In the genomic region with DNA sequence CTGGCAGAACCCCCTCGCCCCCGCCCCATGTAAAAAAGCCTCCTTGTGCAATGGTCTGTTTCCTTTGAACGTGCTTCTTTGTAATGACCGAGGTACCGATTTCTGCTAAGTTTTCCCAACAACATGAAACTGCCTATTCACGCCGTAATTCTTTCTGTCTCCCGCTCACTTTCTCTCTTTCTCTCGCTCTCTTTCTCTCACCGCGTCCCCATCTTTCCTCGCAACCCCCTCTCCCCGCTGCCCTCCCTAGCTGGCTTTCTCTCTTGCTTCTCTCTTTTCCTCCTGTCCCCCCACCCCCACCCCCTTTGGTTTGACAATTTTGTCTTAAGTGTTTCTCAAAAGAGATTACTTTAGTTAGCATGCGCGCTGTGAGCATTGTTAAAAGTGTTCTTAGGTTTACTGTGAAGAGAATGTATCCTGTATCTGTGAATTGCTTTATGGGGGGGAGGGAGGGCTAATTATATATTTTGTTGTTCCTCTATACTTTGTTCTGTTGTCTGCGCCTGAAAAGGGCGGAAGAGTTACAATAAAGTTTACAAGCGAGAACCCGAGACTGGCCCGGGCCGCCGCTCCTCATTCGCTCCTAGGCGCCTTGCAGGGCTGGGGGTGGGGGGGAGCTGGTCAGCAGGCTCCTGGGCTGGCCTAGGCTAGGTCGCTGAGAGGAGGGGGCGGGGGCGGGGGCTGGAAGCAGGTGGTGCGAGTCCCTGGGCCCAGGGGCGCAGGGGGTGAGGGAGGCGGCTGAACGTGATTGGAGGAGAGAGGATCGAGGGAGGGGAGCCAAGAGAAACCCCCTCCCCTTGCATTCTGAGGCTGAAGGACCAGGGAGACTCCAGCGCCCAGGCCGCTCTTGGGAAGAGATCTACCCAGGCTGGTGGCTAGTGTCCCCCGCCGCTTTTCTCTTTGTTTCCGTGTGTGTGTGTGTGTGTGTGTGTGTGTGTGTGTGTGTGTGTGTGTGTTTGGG, we compare ENCODE assay signal across 8 mouse cellular contexts. TPM values are rescaled to one million over a fixed set of nuclear protein-coding genes. Genes with fewer than 3 reads are reported as not detected.
DNase-seq lines count a peak whose midpoint lies in the region; ATAC-seq and TF ChIP-seq lines count a peak whose summit lies in the region.

No protein-coding gene starts in this region.

- H3K4me1 ChIP-seq in lung, embryonic 14.5 days (ENCODE audit: insufficient read depth), result 0 out of 2 replicates have a peak, but pooled peaks cover 3% of the 10 kb centered on the region
- no peaks in the 10 kb centered on the region for H3K4me1 ChIP-seq in embryonic fibroblast, embryonic 13.5 days (ENCODE audit: control insufficient read depth, insufficient read depth, low read length)
- peaks cover 25% of the 10 kb centered on the region for H3K4me1 ChIP-seq in neural tube, embryonic 14.5 days (ENCODE audit: control insufficient read depth, insufficient read depth, low read length)

- WGBS in lung, embryonic 14.5 days, result 1% methylated on average over 37 of the region's 37 CpGs
- under 1% methylated on average over 35 of the region's 37 CpGs for WGBS in neural tube, embryonic 14.5 days

- H3K27me3 ChIP-seq in lung, embryonic 14.5 days (ENCODE audit: insufficient read depth, low read length), result peaks cover 89% of the 10 kb centered on the region
- H3K27me3 ChIP-seq in neural tube, embryonic 14.5 days (ENCODE audit: control insufficient read depth, insufficient read depth, low read length), result no peaks in the 10 kb centered on the region

- peak overlapping the region; percentile 56 for H3K9ac ChIP-seq in lung, embryonic 14.5 days
- H3K9ac ChIP-seq in neural tube, embryonic 14.5 days (replicated peaks; ENCODE audit: low read depth, low read length), result peak overlapping the region; percentile 100

- no peaks in the 10 kb centered on the region for H3K9me3 ChIP-seq in lung, embryonic 14.5 days (ENCODE audit: low read depth, low read length)
- H3K9me3 ChIP-seq in neural tube, embryonic 14.5 days (ENCODE audit: control insufficient read depth, low read length), result no peaks in the 10 kb centered on the region

- peak overlapping the region; percentile 48 for H3K4me3 ChIP-seq in lung, embryonic 14.5 days (ENCODE audit: low read depth, low read length)
- peak overlapping the region; percentile 49 for H3K4me3 ChIP-seq in embryonic fibroblast, embryonic 13.5 days (ENCODE audit: insufficient read depth, low read length)
- peak overlapping the region; percentile 95 for H3K4me3 ChIP-seq in neural tube, embryonic 14.5 days (ENCODE audit: low read depth, low read length)
- H3K4me3 ChIP-seq in layer of hippocampus, adult 2 months, result no peak overlapping the region

- ATAC-seq in lung, embryonic 14.5 days (ENCODE audit: insufficient read depth), result peak; percentile 77
- peak; percentile 84 for ATAC-seq in neural tube, embryonic 14.5 days (ENCODE audit: low read depth)

- peak overlapping the region; percentile 73 for H3K27ac ChIP-seq in lung, embryonic 14.5 days (ENCODE audit: low read depth)
- H3K27ac ChIP-seq in embryonic fibroblast, embryonic 13.5 days (ENCODE audit: insufficient read depth, low read length), result peak overlapping the region; percentile 94
- H3K27ac ChIP-seq in neural tube, embryonic 14.5 days (ENCODE audit: low read depth, low read length), result peak overlapping the region; percentile 100
- H3K27ac ChIP-seq in layer of hippocampus, adult 2 months, result no peak overlapping the region

- no peaks in the 10 kb centered on the region for H3K36me3 ChIP-seq in lung, embryonic 14.5 days (ENCODE audit: insufficient read depth)
- H3K36me3 ChIP-seq in neural tube, embryonic 14.5 days (ENCODE audit: control insufficient read depth, insufficient read depth, low read length), result peaks cover 6% of the 10 kb centered on the region; the same call in 1 of the 2 replicates

- TF ChIP-seq POLR2A in embryonic fibroblast, embryonic 13.5 days (IDR thresholded peaks at IDR 0.05; ENCODE audit: low read depth, low read length), result peak; percentile 53

- DNase-seq in lung, embryonic 14.5 days, result peak; percentile 69
- no peak for DNase-seq in lung, adult 18-20 months
- peak; percentile 85 to 92 for DNase-seq in kidney, postnatal 4 days
- DNase-seq in cerebellum, postnatal 10 days, result no peak
- no peak for DNase-seq in layer of hippocampus, postnatal 25 days (ENCODE audit: extremely low spot score in 1 of 2, low spot score in 1 of 2)
- DNase-seq in layer of hippocampus, adult 2 months (ENCODE audit: low spot score in 2 of 2), result no peak

- no peak for TF ChIP-seq CTCF in lung, embryonic 14.5 days (IDR thresholded peaks at IDR 0.05; ENCODE audit: low read depth)
- no peak for TF ChIP-seq CTCF in embryonic fibroblast, embryonic 13.5 days (IDR thresholded peaks at IDR 0.05; ENCODE audit: borderline replicate concordance, insufficient read depth, low read length)
- TF ChIP-seq CTCF in layer of hippocampus, adult 2 months (conservative IDR thresholded peaks at IDR 0.05), result no peak

- H3K4me2 ChIP-seq in lung, embryonic 14.5 days, result peak overlapping the region; percentile 86
- H3K4me2 ChIP-seq in neural tube, embryonic 14.5 days (ENCODE audit: low read depth, low read length), result peak overlapping the region; percentile 100

RNA-seq across cellular contexts. Expression of a gene that starts 1.4 kb away (rescaled TPM):
- polyA plus RNA-seq in lung, embryonic 14.5 days (2014; fragmentation: Nextera tagmentation; extraction: Ambion mirVana), result 2.1 and 3.5 TPM in 2 replicates
- polyA plus RNA-seq in embryonic fibroblast, embryonic 13.5 days (2011; ENCODE audit: insufficient read length, low read depth, missing spikeins), result 13.1 and 22.5 TPM in 2 replicates
- 120 and 133 TPM in 2 replicates for polyA plus RNA-seq in neural tube, embryonic 14.5 days (2014; fragmentation: Nextera tagmentation; extraction: Ambion mirVana)
- not detected for total RNA-seq in layer of hippocampus, postnatal 25 days (2021)
- total RNA-seq in layer of hippocampus, adult 2 months (2021), result not detected

RNA-seq across cellular contexts. Expression of a gene that starts 3.3 kb away (rescaled TPM):
- 0.99 and 1.4 TPM in 2 replicates for polyA plus RNA-seq in lung, embryonic 14.5 days (2014; fragmentation: Nextera tagmentation; extraction: Ambion mirVana)
- polyA plus RNA-seq in embryonic fibroblast, embryonic 13.5 days (2011; ENCODE audit: insufficient read length, low read depth, missing spikeins), result 11.7 and 20.1 TPM in 2 replicates
- polyA plus RNA-seq in neural tube, embryonic 14.5 days (2014; fragmentation: Nextera tagmentation; extraction: Ambion mirVana), result 78.6 and 120 TPM in 2 replicates
- total RNA-seq in layer of hippocampus, postnatal 25 days (2021), result not detected
- total RNA-seq in layer of hippocampus, adult 2 months (2021), result not detected

RNA-seq across cellular contexts. Expression of a gene that starts 7.2 kb away (rescaled TPM):
- polyA plus RNA-seq in lung, embryonic 14.5 days (2014; fragmentation: Nextera tagmentation; extraction: Ambion mirVana), result 19.7 and 24.4 TPM in 2 replicates
- 9.6 and 14.1 TPM in 2 replicates for polyA plus RNA-seq in embryonic fibroblast, embryonic 13.5 days (2011; ENCODE audit: insufficient read length, low read depth, missing spikeins)
- 138 and 141 TPM in 2 replicates for polyA plus RNA-seq in neural tube, embryonic 14.5 days (2014; fragmentation: Nextera tagmentation; extraction: Ambion mirVana)
- total RNA-seq in layer of hippocampus, postnatal 25 days (2021), result not detected
- not detected for total RNA-seq in layer of hippocampus, adult 2 months (2021)

RNA-seq across cellular contexts. Expression of a gene that starts 13.8 kb away (rescaled TPM):
- 0.08 and 0.22 TPM in 2 replicates for polyA plus RNA-seq in lung, embryonic 14.5 days (2014; fragmentation: Nextera tagmentation; extraction: Ambion mirVana)
- 43.5 and 51.7 TPM in 2 replicates for polyA plus RNA-seq in embryonic fibroblast, embryonic 13.5 days (2011; ENCODE audit: insufficient read length, low read depth, missing spikeins)
- polyA plus RNA-seq in neural tube, embryonic 14.5 days (2014; fragmentation: Nextera tagmentation; extraction: Ambion mirVana), result 106 and 114 TPM in 2 replicates
- not detected for total RNA-seq in layer of hippocampus, postnatal 25 days (2021)
- total RNA-seq in layer of hippocampus, adult 2 months (2021), result not detected

RNA-seq across cellular contexts. Expression of a gene that starts 18.1 kb away (rescaled TPM):
- polyA plus RNA-seq in lung, embryonic 14.5 days (2014; fragmentation: Nextera tagmentation; extraction: Ambion mirVana), result 65.9 and 76.1 TPM in 2 replicates
- polyA plus RNA-seq in embryonic fibroblast, embryonic 13.5 days (2011; ENCODE audit: insufficient read length, low read depth, missing spikeins), result 4.1 and 5.9 TPM in 2 replicates
- polyA plus RNA-seq in neural tube, embryonic 14.5 days (2014; fragmentation: Nextera tagmentation; extraction: Ambion mirVana), result 49.1 and 52.4 TPM in 2 replicates
- not detected for total RNA-seq in layer of hippocampus, postnatal 25 days (2021)
- not detected for total RNA-seq in layer of hippocampus, adult 2 months (2021)

Comparison
In these comparisons a context has a peak if more than half of its experiments do, and no peak if none do; other contexts are left out.
1. DNase-seq: peak in lung, embryonic 14.5 days (single experiment) and kidney, postnatal 4 days (2 of 2); none in lung, adult 18-20 months (0 of 2), cerebellum, postnatal 10 days (0 of 2), layer of hippocampus, postnatal 25 days (0 of 2) and layer of hippocampus, adult 2 months (0 of 2).